Mouse (Mus musculus) midbrain, postnatal 0 days (tissue): ENCODE results near the gene Jsrp1. TPM values are rescaled to one million over a fixed set of nuclear protein-coding genes. Genes with fewer than 3 reads are reported as not detected.
"Not testable (repeated sequence)": the region's sequence is repeated elsewhere in the genome, so short reads cannot be mapped to it uniquely, and the experiment has no call there.

ENCODE experiments used
- ATAC-seq: fragments of 200-750 bp; cut with Nextera tagmentation; 2 replicates; pipeline ENCODE4 v1.8.0; 2017; ENCODE audit warnings: moderate number of reproducible peaks, mild to moderate bottlenecking, moderate TSS enrichment, moderate library complexity; ENCODE audit not compliant: low FRiP score
- DNase-seq: peaks from one replicate; pipeline ENCODE4 v3.0.0-alpha.2; 2015; ENCODE audit warnings: low spot score
- H3K27ac ChIP-seq: fragments of 300-500 bp; sonication (generic); 2 replicates; pipeline ENCODE4 v1.5.1; 2014; ENCODE audit warnings: low read depth, mild to moderate bottlenecking, low read length, mixed read lengths
- H3K27me3 ChIP-seq: fragments of 300-500 bp; sonication (generic); 2 replicates; pipeline ENCODE4 v1.6.1; 2014; ENCODE audit warnings: low read length, control low read depth, mixed read lengths; ENCODE audit not compliant: insufficient read depth
- H3K36me3 ChIP-seq: fragments of 300-500 bp; sonication (generic); 2 replicates; pipeline ENCODE4 v1.6.1; 2014; ENCODE audit warnings: low read length, control low read depth, mixed read lengths; ENCODE audit not compliant: insufficient read depth
- H3K4me1 ChIP-seq: fragments of 300-500 bp; sonication (generic); 2 replicates; pipeline ENCODE4 v1.6.1; 2014; ENCODE audit warnings: mild to moderate bottlenecking, control low read depth, antibody characterized with exemption, low read length, mixed read lengths; ENCODE audit not compliant: insufficient read depth
- H3K4me2 ChIP-seq: fragments of 300-500 bp; sonication (generic); 2 replicates; pipeline ENCODE4 v1.6.1; 2014; ENCODE audit warnings: low read depth, mild to moderate bottlenecking, low read length, mixed read lengths; ENCODE audit not compliant: poor library complexity, severe bottlenecking
- H3K4me3 ChIP-seq: fragments of 300-500 bp; sonication (generic); 2 replicates; pipeline ENCODE4 v1.5.1; 2014; ENCODE audit warnings: low read depth, mild to moderate bottlenecking, low read length, moderate library complexity
- H3K9ac ChIP-seq: fragments of 300-500 bp; sonication (generic); replicated peaks from 2 replicates; pipeline ENCODE4 v1.6.1; 2014; ENCODE audit warnings: mild to moderate bottlenecking, low read length, moderate library complexity, mixed read lengths; ENCODE audit not compliant: poor library complexity, severe bottlenecking
- H3K9me3 ChIP-seq: fragments of 300-500 bp; sonication (generic); 2 replicates; pipeline ENCODE4 v1.6.1; 2016; ENCODE audit warnings: low read length, control low read depth
- CTCF ChIP-seq: IDR thresholded peaks from 2 replicates; pipeline ENCODE4 v1.5.1; 2016; ENCODE audit warnings: antibody characterized with exemption, mild to moderate bottlenecking
- WGBS: fragments of 180-500 bp; shearing (Covaris S2); extraction: QIAGEN DNeasy Blood & Tissue Kit; methylation state at CpG from one replicate; pipeline ENCODE4 v1.1.7; 2014; 5-methylcytosine and 5-hydroxymethylcytosine counted together
- polyA plus RNA-seq: library from polyadenylated mRNA; unstranded; fragments of >200 nt; fragmentation: Nextera tagmentation; extraction: Ambion mirVana; gene quantifications from 2 replicates; pipeline ENCODE4 v1.2.1, GENCODE M21; 2015
- total RNA-seq: library from RNA; depleted of rRNA; stranded (reverse); fragments of >200 nt; gene quantifications from 2 replicates; pipeline ENCODE4 v1.2.3, GENCODE M21; 2014

The Jsrp1 gene
- total and polyA plus RNA-seq, 2 experiments from 2014 or later = 1.1 TPM; not detected in 1

DNA sequence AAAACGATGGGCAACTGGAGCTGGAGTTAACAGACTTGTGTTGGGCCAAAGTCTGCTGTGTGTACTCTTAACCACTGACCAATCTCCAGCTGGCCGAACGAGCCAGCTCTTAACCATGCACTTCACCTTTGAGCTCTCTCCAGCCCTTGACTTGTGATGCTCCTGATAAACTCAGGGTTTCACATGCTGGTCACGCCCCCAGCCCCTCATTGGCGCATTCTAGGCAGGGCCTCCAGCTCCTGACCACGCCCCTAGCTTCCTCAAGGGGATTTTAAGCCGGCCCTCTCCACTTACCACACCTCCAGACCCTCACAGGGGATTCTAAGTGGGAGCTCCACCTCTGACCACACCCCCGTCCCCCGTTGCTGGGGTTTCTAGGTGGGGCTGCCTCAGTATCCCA lies 17.8 kb upstream of the Jsrp1 start:
- ATAC-seq (no peak), DNase-seq (peak; percentile 36)
- TF ChIP-seq CTCF = no peak
- Histone ChIP-seq H3K27ac (no peak overlapping the region), H3K4me1 (peaks cover 6% of the 10 kb centered on the region; the same call in 1 of the 2 replicates), H3K4me3 (no peak overlapping the region), H3K9me3 (no peaks in the 10 kb centered on the region), H3K9ac (no peak overlapping the region), H3K27me3 (no peaks in the 10 kb centered on the region), H3K4me2 (no peak overlapping the region), H3K36me3 (peaks cover 25% of the 10 kb centered on the region)
- 6% methylated on average over 9 of the region's 9 CpGs for WGBS

DNA sequence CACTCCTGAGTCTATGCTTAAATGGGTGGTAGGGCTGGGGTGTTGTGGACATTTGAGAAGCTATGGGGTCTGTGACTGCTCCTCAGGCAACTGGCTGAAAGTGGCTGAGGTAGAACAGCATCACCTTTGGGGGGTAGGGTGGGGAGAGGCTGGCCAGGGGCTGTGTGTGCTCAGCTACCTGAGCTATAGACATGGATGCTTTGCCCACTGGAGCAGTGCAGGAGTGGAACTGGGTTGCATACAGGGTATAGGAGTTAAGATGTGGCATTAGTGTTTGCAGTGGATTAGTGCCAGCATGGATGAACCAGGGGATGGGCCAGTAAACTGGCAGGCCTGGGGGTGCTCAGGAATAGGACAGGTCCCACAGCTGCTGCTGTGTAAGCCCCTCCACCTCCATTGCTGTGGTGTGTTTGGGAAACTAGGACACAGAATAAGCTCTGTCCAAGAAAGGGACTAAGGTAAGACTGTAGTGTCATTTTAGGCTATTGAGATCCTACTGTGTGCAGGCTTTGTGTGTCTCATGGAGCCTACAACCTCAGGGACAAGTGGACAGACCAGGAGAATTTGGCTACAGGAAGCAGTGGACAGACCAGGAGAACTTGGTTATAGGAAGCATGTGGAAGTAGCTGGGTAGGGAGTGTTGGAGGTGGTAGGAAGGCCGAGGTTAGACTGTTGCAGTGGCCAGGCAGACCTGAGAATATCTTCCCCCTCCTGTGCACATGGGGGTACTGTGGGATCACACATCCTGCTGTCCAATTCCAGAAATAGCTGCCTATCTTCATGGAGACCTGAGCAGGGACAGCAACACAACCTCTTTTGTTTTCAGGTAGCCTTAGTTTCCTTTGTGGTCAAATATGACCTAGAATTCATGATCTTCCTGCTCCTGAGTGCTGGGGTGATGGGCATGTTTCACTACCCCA lies 16.3 kb upstream of the Jsrp1 start:
- Histone ChIP-seq H3K4me3 (no peak overlapping the region), H3K27ac (no peak overlapping the region), H3K9me3 (no peaks in the 10 kb centered on the region), H3K4me2 (no peak overlapping the region), H3K36me3 (peaks cover 19% of the 10 kb centered on the region), H3K27me3 (no peaks in the 10 kb centered on the region), H3K9ac (no peak overlapping the region), H3K4me1 (peaks cover 6% of the 10 kb centered on the region; the same call in 1 of the 2 replicates)
- ATAC-seq (no peak), DNase-seq (no peak)
- TF ChIP-seq CTCF = no peak
- WGBS = 56% methylated on average over 1 of the region's 1 CpGs

DNA sequence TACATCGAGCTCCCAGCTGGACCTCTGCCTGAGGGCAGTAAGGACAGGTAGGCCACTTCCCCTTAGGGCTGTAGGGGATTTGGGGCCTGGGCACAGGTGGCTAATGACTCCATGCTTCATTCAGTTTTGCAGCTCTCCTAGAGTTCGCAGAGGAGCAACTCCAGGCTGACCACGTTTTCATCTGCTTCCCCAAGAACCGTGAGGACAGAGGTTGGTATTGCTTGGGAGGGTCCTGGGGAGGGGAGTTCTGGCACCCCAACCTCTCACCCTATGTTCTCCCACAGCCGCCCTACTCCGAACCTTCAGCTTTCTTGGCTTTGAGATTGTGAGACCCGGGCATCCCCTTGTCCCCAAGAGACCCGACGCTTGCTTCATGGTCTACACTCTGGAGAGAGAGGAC lies 15.3 kb upstream of the Jsrp1 start:
- not testable (repeated sequence) for H3K9me3 ChIP-seq, H3K27me3 ChIP-seq, H3K4me1 ChIP-seq, H3K9ac ChIP-seq, DNase-seq, H3K27ac ChIP-seq, ATAC-seq
- 87% methylated on average over 6 of the region's 9 CpGs for WGBS
- H3K4me3 ChIP-seq = peak overlapping the region; percentile 74; the same call in 1 of the 2 replicates
- H3K36me3 ChIP-seq = peaks cover 17% of the 10 kb centered on the region
- peak overlapping the region; percentile 98 for H3K4me2 ChIP-seq

DNA sequence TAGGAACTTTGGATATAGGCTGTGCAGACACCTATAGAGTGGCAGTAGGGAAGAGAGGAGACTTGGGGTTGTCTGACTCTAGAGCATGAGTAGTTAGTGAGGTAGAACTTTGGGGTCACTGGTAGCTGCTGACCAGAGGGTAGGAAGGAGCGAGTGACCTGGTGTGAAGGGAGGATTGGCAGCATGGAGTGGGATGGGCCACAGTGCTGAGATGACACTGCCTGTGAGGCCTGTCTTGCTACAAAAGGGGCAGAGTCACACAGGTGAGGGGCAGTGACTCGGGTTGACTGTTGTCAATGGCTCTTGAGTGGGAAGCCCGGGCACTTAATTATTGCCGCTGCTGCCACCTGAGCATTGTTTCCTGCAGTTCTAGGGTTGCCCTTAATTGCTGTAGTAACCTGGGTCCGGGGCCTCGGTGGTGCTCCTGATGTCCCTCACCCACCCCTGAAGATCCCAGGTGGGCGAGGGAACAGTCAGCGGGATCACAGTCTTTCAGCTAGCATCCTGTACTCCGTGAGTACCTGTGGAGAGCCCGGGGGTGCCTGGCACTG lies 14.6 kb upstream of the Jsrp1 start:
- no peak overlapping the region for H3K27ac ChIP-seq
- H3K36me3 ChIP-seq = peaks cover 14% of the 10 kb centered on the region
- TF ChIP-seq CTCF = no peak
- 81% methylated on average over 10 of the region's 10 CpGs for WGBS
- H3K4me2 ChIP-seq = peak overlapping the region; percentile 98
- H3K4me1 ChIP-seq = peaks cover 6% of the 10 kb centered on the region; the same call in 1 of the 2 replicates
- H3K9me3 ChIP-seq = no peaks in the 10 kb centered on the region
- peak overlapping the region; percentile 88 for H3K9ac ChIP-seq
- no peak for ATAC-seq
- no peaks in the 10 kb centered on the region for H3K27me3 ChIP-seq
- DNase-seq = no peak
- H3K4me3 ChIP-seq = peak overlapping the region; percentile 74

DNA sequence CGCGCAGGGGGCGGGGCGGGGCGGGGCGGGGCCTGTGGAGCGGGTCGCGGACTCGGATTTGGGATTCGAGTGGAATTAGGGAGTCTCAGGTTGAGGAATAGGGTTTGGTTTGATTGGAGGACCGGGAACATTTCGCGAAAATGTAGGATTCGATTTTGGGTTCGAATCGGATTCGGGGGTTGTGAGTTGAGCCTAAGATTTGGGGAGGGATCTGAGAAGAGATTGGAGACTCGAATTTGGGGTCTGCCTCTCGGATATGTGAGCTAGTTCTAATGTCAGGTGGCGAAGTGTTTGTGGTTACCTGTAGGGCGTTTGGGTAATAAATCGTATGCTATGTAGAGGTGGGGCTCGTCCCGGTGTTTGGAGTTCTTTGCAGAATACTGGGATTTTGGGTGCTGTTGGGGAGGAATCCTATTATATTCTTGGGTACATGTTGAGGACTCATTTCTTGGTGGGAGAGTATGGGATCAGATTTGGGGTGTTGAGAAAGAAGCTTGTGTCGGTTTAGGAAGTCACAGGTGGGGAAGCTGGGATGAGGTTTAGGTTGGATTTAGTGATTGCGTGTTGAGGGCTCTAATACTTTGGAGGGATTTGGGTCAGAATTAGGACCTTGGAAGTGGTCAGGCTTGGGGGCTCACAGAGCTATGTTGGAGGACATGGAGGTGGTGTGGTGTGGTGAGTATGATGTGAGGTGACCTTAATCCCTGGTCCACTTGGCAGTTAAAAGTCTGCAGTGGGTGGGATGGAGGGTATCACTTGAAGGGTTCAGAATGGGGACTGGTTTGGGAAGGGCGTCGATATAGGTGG lies 14.0 kb upstream of the Jsrp1 start:
- H3K4me1 ChIP-seq = peaks cover 6% of the 10 kb centered on the region; the same call in 1 of the 2 replicates
- WGBS = 9% methylated on average over 24 of the region's 29 CpGs
- H3K4me3 ChIP-seq = peak overlapping the region; percentile 74
- TF ChIP-seq CTCF = no peak
- H3K9me3 ChIP-seq = no peaks in the 10 kb centered on the region
- H3K27me3 ChIP-seq = no peaks in the 10 kb centered on the region
- H3K9ac ChIP-seq = peak overlapping the region; percentile 88
- ATAC-seq = no peak
- H3K27ac ChIP-seq = peak overlapping the region; percentile 85
- peaks cover 14% of the 10 kb centered on the region for H3K36me3 ChIP-seq
- no peak for DNase-seq
- peak overlapping the region; percentile 98 for H3K4me2 ChIP-seq
